Mouse (Mus musculus): Measurements from ENCODE around the gene 2410004B18Rik.

DNA sequence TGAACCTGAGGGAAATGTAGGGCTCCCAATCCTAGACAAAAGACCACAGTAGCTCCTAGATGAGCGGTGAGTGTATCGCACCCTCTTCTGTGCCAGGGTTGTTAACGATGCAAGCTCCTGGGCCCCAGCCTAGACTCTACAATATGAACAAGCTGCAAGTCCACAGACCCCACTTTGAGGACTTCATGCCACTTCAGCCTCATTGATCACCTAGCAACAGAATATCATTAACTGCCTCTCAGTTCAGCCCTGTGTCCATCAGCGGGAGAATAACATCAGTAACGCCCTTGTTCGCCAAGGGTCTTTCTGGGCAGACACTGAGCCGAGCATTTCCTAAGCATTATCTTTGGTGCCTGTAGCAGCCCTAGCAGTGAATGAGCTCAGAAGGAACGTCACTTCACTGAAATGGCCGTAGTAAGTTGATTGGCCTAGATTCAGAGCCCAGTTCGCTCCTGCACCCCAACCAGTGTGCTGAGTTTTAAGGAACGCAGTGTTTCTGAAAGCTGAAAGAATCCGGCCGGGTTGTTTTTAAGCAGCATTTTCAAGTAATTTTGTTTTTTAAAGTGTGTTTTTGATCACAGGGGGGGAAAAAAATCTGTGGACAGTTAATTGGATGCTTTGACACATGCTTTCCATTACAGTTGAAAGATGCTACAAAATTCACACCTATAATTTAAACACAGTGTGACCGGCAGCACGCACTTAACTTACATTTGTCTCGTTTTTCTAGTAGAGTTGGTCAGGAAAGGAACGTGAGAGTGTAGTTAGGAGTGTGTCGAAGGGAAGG is 47.3 kb upstream of the 2410004B18Rik start:
- TF ChIP-seq POLR2A (IDR thresholded peaks at IDR 0.05; ENCODE audit: insufficient read length, low read depth) (no peak), TCF3 (IDR thresholded peaks at IDR 0.05; ENCODE audit: insufficient read length, low read depth) (no peak), CEBPB (IDR thresholded peaks at IDR 0.05; ENCODE audit: insufficient read depth, poor library complexity, severe bottlenecking) (no peak), TCF12 (IDR thresholded peaks at IDR 0.05; ENCODE audit: insufficient read depth, poor library complexity, severe bottlenecking) (no peak), POLR2AphosphoS2 (IDR thresholded peaks at IDR 0.05; ENCODE audit: insufficient read length, low read depth) (no peak), MAX (IDR thresholded peaks at IDR 0.05; ENCODE audit: low read depth) (no peak), USF1 (IDR thresholded peaks at IDR 0.05; ENCODE audit: low read depth) (no peak), E2F4 (IDR thresholded peaks at IDR 0.05; ENCODE audit: insufficient read depth) (no peak), SRF (IDR thresholded peaks at IDR 0.05; ENCODE audit: control insufficient read depth, insufficient read length, low read depth) (no peak), MYOG (IDR thresholded peaks at IDR 0.05; ENCODE audit: control insufficient read depth in 1 of 3, insufficient read depth in 1 of 3, insufficient read length in 2 of 3, low read depth in 2 of 3) (no peak), MYOD1 (IDR thresholded peaks at IDR 0.05; ENCODE audit: control insufficient read depth in 1 of 3, insufficient read length in 2 of 3, low read depth in 2 of 3) (no peak)

All from myocyte (in vitro differentiated cells).